ENCODE assay signal across 9 mouse cellular contexts in the genomic region with DNA sequence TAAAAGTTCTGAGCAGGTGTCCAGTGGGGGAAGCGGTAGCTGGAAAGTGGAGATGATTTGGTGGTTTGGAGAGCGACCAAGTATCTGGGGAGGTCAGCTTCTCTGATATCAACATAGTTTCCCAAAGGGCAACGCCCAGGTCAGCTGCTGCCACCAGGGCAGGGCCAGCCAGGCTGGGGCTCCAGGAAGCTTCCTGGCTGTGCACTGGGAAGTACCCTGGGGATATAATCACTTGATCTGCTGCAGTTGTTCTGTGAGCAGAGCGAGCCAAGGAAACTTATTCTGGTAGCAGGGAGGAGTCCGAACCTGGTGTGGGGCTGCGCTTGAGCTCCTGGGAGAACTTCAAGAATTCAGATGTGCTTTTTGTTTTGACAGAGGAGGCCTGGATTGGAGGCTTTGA.
DNase-seq lines count a peak whose midpoint lies in the region; ATAC-seq and TF ChIP-seq lines count a peak whose summit lies in the region.
"Had no signal": no experiment of that assay in that cellular context is flagged by ENCODE, and none has a peak within 500 bp of the region (broad histone marks: within the 10 kb centered on the region; RNA-seq: fewer than 3 reads in every experiment).

No protein-coding gene starts in this region.

- peak overlapping the region; percentile 79 for H3K27ac ChIP-seq in gastrocnemius, adult 2 months

- no peak for ATAC-seq in CD4-positive, CD25-positive, alpha-beta regulatory T cell, adult 4 months

- peak; percentile 56 for DNase-seq in R1 (ENCODE audit: low read depth, low spot score)
- peak; percentile 91 for DNase-seq in gastrocnemius, adult 2 months
- peak; percentile 58 to 67 for DNase-seq in heart, postnatal 14 days
- peak; percentile 86 for DNase-seq in lung, postnatal 36 days
- no peak for DNase-seq in thymus, postnatal 10 days (ENCODE audit: low spot score in 2 of 2)
- no peak for DNase-seq in layer of hippocampus, postnatal 14 days (ENCODE audit: low spot score in 2 of 2)

- intact Hi-C loops in gastrocnemius, adult 2 months (cut with DNase I), result loop anchor here (2.0 kb wide), 1 partner anchor 28 kb away; no protein-coding TSS in a partner anchor
- intact Hi-C loops in heart, postnatal 14 days (cut with DNase I), result no loop called here

- H3K4me3 ChIP-seq in gastrocnemius, adult 2 months, result peak overlapping the region; percentile 43
- H3K4me3 ChIP-seq: embryonic facial prominence, embryonic 13.5 days; megakaryocyte, embryonic 14.5 days had no signal

- no peak for TF ChIP-seq CTCF in gastrocnemius, adult 2 months (IDR thresholded peaks at IDR 0.05)

Comparison
In these comparisons a context has a peak if more than half of its experiments do, and no peak if none do; other contexts are left out.
1. DNase-seq: peak in R1 (single experiment), gastrocnemius, adult 2 months (single experiment), heart, postnatal 14 days (2 of 2) and lung, postnatal 36 days (single experiment); none in thymus, postnatal 10 days (0 of 2) and layer of hippocampus, postnatal 14 days (0 of 2).